Mouse (Mus musculus) neural tube, embryonic 11.5 days (tissue): ENCODE measurements at regions not wholly inside any gene's neighbourhood (a gene's known extent, or its start where the extent isn't known, plus 50 kb on each side); places are given as distances from the start of the nearest gene placed in this dataset.

Experiments
- ATAC-seq: fragments of 200-750 bp; cut with Nextera tagmentation; 2 replicates; pipeline ENCODE4 v1.8.0; 2017; ENCODE audit warnings: moderate number of reproducible peaks, mild to moderate bottlenecking, moderate TSS enrichment, moderate library complexity; ENCODE audit not compliant: insufficient read depth, low FRiP score, low TSS enrichment
- DNase-seq: peaks from one replicate; pipeline ENCODE4 v3.0.0-alpha.2; 2015; ENCODE audit warnings: low spot score
- H3K27ac ChIP-seq: fragments of 300-500 bp; sonication (generic); 2 replicates; pipeline ENCODE4 v1.5.1; 2014; ENCODE audit warnings: low read depth, mild to moderate bottlenecking, low read length
- H3K27me3 ChIP-seq: fragments of 300-500 bp; sonication (generic); 2 replicates; pipeline ENCODE4 v1.6.1; 2014; ENCODE audit warnings: mild to moderate bottlenecking, low read length, mixed read lengths; ENCODE audit not compliant: control insufficient read depth, insufficient read depth
- H3K36me3 ChIP-seq: fragments of 300-500 bp; sonication (generic); 2 replicates; pipeline ENCODE4 v1.6.1; 2014; ENCODE audit warnings: mild to moderate bottlenecking, low read length, moderate library complexity, mixed read lengths; ENCODE audit not compliant: control insufficient read depth, insufficient read depth
- H3K4me1 ChIP-seq: fragments of 300-500 bp; sonication (generic); 2 replicates; pipeline ENCODE4 v1.6.1; 2014; ENCODE audit warnings: low read length, mixed read lengths; ENCODE audit not compliant: control insufficient read depth, insufficient read depth
- H3K4me2 ChIP-seq: fragments of 300-500 bp; sonication (generic); 2 replicates; pipeline ENCODE4 v1.6.1; 2014; ENCODE audit warnings: low read depth, mild to moderate bottlenecking, moderate library complexity
- H3K4me3 ChIP-seq: fragments of 300-500 bp; sonication (generic); 2 replicates; pipeline ENCODE4 v1.5.1; 2014; ENCODE audit warnings: low read depth, low read length
- H3K9ac ChIP-seq: fragments of 300-500 bp; sonication (generic); 2 replicates; pipeline ENCODE4 v1.6.1; 2014; ENCODE audit warnings: mild to moderate bottlenecking, low read length
- H3K9me3 ChIP-seq: fragments of 300-500 bp; sonication (generic); 2 replicates; pipeline ENCODE4 v1.6.1; 2016; ENCODE audit warnings: low read length; ENCODE audit not compliant: control insufficient read depth
- WGBS: fragments of 180-500 bp; shearing (Covaris S2); extraction: QIAGEN DNeasy Blood & Tissue Kit; methylation state at CpG from one replicate; pipeline ENCODE4 v1.1.7; 2014; 5-methylcytosine and 5-hydroxymethylcytosine counted together

DNA sequence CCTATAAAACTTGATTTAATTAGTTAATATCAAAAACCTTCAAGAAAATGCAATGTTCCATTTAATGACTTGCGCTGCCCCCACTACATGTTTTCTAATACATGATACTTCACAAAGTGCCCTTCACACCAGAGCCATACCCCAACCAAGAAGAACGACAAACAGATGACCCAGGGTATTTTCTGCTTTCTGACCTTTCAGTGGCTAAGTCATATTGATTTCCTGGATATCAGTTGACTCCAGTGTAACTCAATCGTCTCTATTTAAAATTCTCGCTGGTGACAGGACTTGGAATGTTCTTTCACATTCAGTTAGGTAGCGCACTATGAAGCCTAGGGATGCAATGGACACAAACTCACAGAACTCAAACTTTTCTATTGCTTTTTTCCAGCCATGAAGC is 109.4 kb upstream of the Adamts5 start:
- DNase-seq: no peak
- Histone ChIP-seq H3K9ac (no peak overlapping the region), H3K4me3 (no peak overlapping the region), H3K27me3 (no peaks in the 10 kb centered on the region), H3K36me3 (no peaks in the 10 kb centered on the region), H3K4me2 (no peak overlapping the region), H3K9me3 (no peaks in the 10 kb centered on the region), H3K4me1 (no peaks in the 10 kb centered on the region), H3K27ac (no peak overlapping the region)
- ATAC-seq: no peak
- WGBS: 86% methylated on average over 5 of the region's 5 CpGs

DNA sequence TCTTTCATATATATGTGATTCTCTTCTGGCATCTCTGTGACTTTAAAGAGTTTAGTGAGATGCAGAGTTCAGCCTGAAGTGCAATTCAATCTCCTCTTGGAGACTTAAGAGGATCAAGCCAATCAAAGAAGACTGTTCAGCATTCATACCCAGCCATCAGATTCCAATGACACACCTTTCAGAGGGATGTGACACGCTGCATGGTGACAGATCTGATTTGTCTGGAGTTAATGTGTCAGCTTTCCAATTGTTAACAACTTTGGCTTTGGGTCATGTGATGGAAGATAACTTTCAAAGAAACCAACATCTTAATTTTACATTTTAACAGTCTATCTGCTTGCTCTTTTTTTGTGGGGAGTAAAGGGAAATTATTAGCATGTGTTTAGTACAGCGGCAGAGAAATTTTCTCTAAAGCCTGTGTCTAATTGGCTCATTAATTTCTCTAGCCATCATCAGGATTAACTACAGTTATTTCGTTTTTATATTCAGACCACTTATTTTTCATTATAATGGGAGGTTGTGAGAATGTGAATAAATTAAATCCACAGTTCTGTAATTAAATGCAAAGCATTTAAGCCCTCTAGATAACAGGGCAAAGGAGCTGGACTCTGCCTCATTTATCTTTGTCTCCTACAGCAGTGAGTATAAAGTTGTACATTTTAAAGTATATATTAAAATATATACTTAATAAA is 108.2 kb upstream of the Adamts5 start:
- no peaks in the 10 kb centered on the region for H3K9me3 ChIP-seq
- 69% methylated on average over 3 of the region's 3 CpGs for WGBS
- H3K9ac ChIP-seq: no peak overlapping the region
- no peak for DNase-seq
- H3K27me3 ChIP-seq: no peaks in the 10 kb centered on the region
- H3K4me1 ChIP-seq: no peaks in the 10 kb centered on the region
- H3K27ac ChIP-seq: no peak overlapping the region
- no peaks in the 10 kb centered on the region for H3K36me3 ChIP-seq
- H3K4me3 ChIP-seq: no peak overlapping the region
- no peak for ATAC-seq
- H3K4me2 ChIP-seq: no peak overlapping the region

DNA sequence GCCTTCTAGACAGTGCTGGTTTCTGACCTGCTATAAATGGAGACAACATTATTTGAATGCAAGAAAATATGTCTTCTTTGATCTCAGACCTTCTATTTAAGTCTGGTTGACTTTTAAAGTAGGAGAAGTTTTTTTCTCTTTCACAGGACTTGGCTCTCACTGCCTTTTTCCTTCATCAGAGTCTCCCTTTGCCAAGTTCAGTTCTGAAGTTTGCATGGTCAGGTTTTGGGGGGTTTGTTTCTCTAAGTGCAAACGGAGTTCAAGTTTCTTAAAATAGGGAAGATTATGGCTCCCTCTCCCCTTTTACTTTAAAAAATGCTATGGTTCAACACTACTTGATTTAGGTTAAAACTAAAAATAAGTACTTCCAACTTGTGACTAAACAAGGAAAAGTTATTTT is 106.2 kb upstream of the Adamts5 start:
- Histone ChIP-seq H3K27ac (no peak overlapping the region), H3K27me3 (no peaks in the 10 kb centered on the region), H3K4me1 (no peaks in the 10 kb centered on the region), H3K36me3 (no peaks in the 10 kb centered on the region), H3K4me3 (no peak overlapping the region), H3K9ac (no peak overlapping the region), H3K4me2 (no peak overlapping the region), H3K9me3 (no peaks in the 10 kb centered on the region)
- ATAC-seq (no peak), DNase-seq (no peak)
- 85% methylated on average over 1 of the region's 1 CpGs for WGBS

DNA sequence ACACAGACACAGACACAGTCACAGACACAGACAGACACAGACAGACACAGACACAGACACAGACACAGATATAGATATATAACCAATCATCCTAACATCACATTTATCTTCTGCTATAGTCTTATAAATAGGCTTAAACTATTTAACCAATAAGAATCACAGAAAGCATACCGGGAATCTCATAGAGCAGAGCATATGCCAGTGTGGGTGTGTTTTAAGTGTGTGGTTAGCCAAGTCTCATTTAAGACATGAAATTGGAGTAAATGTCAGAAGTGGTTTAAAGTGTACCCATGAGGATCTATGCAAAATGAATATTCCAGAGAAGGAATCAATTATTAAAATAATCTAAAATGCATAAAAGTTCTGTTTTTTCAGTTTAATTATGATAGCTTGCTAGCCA is 99.2 kb upstream of the Adamts5 start:
- no peaks in the 10 kb centered on the region for H3K36me3 ChIP-seq
- H3K27ac ChIP-seq: no peak overlapping the region

DNA sequence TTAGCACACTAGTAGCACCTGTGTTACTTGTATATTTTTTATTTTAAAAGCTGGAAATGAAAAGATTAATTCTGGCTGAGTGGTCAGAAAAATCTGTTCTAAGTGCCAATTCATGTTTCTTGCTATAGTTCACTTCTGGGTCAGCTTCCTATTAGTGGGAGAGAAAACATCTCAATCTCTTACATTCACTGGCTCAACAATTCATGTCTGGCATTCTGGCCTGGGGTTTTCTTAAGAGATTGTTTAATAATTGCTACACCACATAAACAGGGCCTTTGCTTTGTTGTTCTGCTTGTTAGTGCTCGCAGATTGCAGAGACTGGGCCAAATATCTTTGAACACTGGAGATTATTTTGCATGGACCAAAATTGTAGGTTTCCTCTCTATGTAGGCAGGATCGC is 84.2 kb upstream of the Adamts5 start:
- no peak overlapping the region for H3K27ac ChIP-seq
- H3K27me3 ChIP-seq: no peaks in the 10 kb centered on the region
- no peak overlapping the region for H3K9ac ChIP-seq
- WGBS: 88% methylated on average over 2 of the region's 2 CpGs
- H3K9me3 ChIP-seq: no peaks in the 10 kb centered on the region
- H3K4me3 ChIP-seq: no peak overlapping the region
- ATAC-seq: no peak
- H3K4me1 ChIP-seq: no peaks in the 10 kb centered on the region
- H3K4me2 ChIP-seq: no peak overlapping the region
- DNase-seq: no peak
- no peaks in the 10 kb centered on the region for H3K36me3 ChIP-seq

More for the DNA sequence above, 99.2 kb upstream of the Adamts5 start:
- Histone ChIP-seq H3K4me3 (no peak overlapping the region), H3K9me3 (no peaks in the 10 kb centered on the region), H3K4me2 (no peak overlapping the region), H3K27me3 (no peaks in the 10 kb centered on the region), H3K4me1 (no peaks in the 10 kb centered on the region), H3K9ac (no peak overlapping the region)
- ATAC-seq: no peak
- 89% methylated on average over 1 of the region's 1 CpGs for WGBS
- no peak for DNase-seq

DNA sequence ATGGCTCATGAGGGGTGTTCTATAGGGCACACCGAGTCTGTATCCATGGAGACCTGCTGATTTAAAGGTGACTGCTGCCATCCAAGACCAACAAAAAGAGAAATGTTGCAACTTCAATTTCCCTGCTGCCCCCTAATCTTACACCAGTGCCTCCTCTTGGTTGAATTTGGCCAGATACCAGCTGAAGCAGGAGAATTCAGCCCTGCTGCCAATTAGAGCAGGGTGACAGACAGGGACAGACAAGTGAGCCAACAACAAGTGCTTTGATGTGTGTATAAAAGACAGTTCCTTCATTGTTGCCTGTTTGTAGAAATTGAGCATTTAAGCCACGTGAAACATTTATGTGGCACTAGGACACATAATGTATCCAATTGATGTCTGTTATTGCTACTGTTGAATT is 75.5 kb upstream of the Adamts5 start:
- no peaks in the 10 kb centered on the region for H3K4me1 ChIP-seq
- no peak overlapping the region for H3K27ac ChIP-seq
- no peak overlapping the region for H3K4me3 ChIP-seq
- no peaks in the 10 kb centered on the region for H3K27me3 ChIP-seq
- DNase-seq (no peak), ATAC-seq (no peak)
- no peak overlapping the region for H3K9ac ChIP-seq
- H3K9me3 ChIP-seq: no peaks in the 10 kb centered on the region
- 77% methylated on average over 2 of the region's 2 CpGs for WGBS
- H3K36me3 ChIP-seq: no peaks in the 10 kb centered on the region
- no peak overlapping the region for H3K4me2 ChIP-seq

DNA sequence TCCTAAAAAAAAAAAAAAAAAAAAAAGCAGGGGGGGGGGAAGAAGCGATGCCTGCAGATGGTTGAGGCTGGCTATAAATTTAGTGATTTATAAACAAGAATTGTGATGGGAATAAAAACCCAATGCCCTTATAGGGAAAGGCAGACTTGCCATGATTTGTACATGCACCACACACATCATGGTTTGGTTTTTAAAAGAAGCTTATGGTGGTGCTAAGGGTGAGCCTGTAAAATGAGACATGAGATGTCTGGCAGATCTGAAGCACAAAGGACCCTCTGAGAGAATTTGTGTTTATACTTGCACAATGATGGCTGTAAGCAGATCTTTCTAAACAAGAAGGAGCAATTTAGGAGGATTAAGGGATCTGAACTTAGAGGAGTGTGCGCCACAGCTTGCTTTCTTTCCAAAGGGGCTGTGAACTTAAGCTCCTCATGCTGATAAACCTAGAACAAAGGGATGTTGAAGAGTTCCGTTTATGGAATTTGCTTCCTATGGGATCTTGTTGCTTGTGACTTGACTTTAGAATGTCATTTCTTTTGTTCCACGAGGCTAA is 65.3 kb upstream of the Adamts5 start:
- no peaks in the 10 kb centered on the region for H3K9me3 ChIP-seq
- peaks cover 5% of the 10 kb centered on the region; the same call in 1 of the 2 replicates for H3K4me1 ChIP-seq
- H3K27me3 ChIP-seq: no peaks in the 10 kb centered on the region
- 65% methylated on average over 4 of the region's 4 CpGs for WGBS
- DNase-seq (no peak), ATAC-seq (no peak)
- H3K27ac ChIP-seq: no peak overlapping the region
- H3K36me3 ChIP-seq: no peaks in the 10 kb centered on the region
- no peak overlapping the region for H3K4me3 ChIP-seq
- no peak overlapping the region for H3K4me2 ChIP-seq
- H3K9ac ChIP-seq: no peak overlapping the region

DNA sequence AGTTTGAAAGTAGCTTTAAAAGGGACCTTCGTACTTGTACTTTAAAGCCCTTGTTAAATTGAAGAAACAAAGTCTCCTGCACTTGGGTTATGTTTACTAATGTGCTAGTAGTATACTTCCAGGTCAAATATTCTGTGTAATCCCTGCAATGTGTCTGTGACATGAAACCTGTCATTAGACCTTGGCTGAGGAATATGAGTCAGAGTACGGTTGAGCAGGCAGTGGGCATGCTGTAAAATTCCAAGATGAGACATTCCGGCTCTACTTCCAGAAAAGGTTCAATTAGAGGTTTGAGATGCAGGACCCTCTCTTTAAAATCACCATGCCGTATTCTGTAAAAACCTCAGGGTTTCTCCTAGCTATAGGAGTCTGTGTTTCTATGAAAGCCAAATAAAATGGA is 64.6 kb upstream of the Adamts5 start:
- Histone ChIP-seq H3K9me3 (no peaks in the 10 kb centered on the region), H3K4me3 (no peak overlapping the region), H3K9ac (no peak overlapping the region), H3K4me1 (peaks cover 5% of the 10 kb centered on the region; the same call in 1 of the 2 replicates), H3K27me3 (no peaks in the 10 kb centered on the region), H3K27ac (no peak overlapping the region), H3K36me3 (no peaks in the 10 kb centered on the region), H3K4me2 (no peak overlapping the region)
- no peak for DNase-seq
- ATAC-seq: no peak
- 92% methylated on average over 4 of the region's 4 CpGs for WGBS
